Mouse (Mus musculus): Measurements from ENCODE around the gene Olfr1414. TPM values are rescaled to one million over a fixed set of nuclear protein-coding genes. Genes with fewer than 3 reads are reported as not detected.
A peak's percentile ranks its signal among the peaks of the same experiment; 100 is the strongest.
"Not testable (repeated sequence)": the region's sequence is repeated elsewhere in the genome, so short reads cannot be mapped to it uniquely, and the experiment has no call there.

The Olfr1414 gene
- total and polyA plus RNA-seq, 2 experiments from 2014 or later, result not detected

DNA sequence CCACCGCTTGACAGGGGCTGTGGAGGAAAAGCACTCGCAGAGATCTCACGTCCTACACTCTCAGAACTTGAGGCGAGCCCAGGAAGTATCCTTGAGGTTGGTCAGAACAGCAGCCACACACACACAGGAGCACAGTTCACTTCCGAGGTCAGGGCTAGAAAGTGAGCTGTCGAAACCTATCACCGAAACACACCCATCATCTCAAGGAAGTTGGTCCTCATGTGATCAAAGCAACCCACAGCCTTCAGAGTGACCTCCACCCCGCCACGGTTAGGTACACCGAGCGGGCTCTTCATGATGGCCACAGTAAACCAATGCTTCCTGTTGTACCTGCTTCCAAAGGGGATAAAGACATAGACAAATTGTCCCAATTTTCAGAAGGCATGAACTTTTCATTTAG lies 3.1 kb downstream of the Olfr1414 start:
- no peaks in the 10 kb centered on the region for H3K36me3 ChIP-seq (ENCODE audit: insufficient read depth, low read length)
- H3K9ac ChIP-seq (replicated peaks; ENCODE audit: low read length), result no peak overlapping the region
- TF ChIP-seq CTCF (IDR thresholded peaks at IDR 0.05; ENCODE audit: low read depth), result no peak
- 88% methylated on average over 11 of the region's 11 CpGs for WGBS
- H3K4me1 ChIP-seq (ENCODE audit: insufficient read depth, low read length), result no peaks in the 10 kb centered on the region
- ATAC-seq (no peak), DNase-seq (ENCODE audit: low spot score) (no peak)
- H3K27ac ChIP-seq, result no peak overlapping the region
- no peaks in the 10 kb centered on the region for H3K27me3 ChIP-seq (ENCODE audit: insufficient read depth, low read length)
- H3K9me3 ChIP-seq (ENCODE audit: low read length), result no peaks in the 10 kb centered on the region
- H3K4me2 ChIP-seq (ENCODE audit: low read depth, low read length), result no peak overlapping the region
- H3K4me3 ChIP-seq (ENCODE audit: low read length), result no peak overlapping the region

GRCm38 (mm10) chr1:92511646-92512045 lies 6.8 kb downstream of the Olfr1414 start:
- not testable (repeated sequence) for H3K27me3 ChIP-seq (ENCODE audit: insufficient read depth, low read length); H3K9me3 ChIP-seq (ENCODE audit: low read length); DNase-seq (ENCODE audit: low spot score); H3K27ac ChIP-seq; H3K36me3 ChIP-seq (ENCODE audit: insufficient read depth, low read length); H3K4me2 ChIP-seq (ENCODE audit: low read depth, low read length); ATAC-seq; H3K9ac ChIP-seq (replicated peaks; ENCODE audit: low read length); H3K4me3 ChIP-seq (ENCODE audit: low read length); H3K4me1 ChIP-seq (ENCODE audit: insufficient read depth, low read length)
- 84% methylated on average over 4 of the region's 5 CpGs for WGBS

- Histone ChIP-seq H3K4me2 (ENCODE audit: low read depth, low read length) (no peak within 1 kb of the TSS), H3K36me3 (ENCODE audit: insufficient read depth, low read length) (no peaks in the 10 kb centered on the region), H3K27ac (no peak within 1 kb of the TSS), H3K27me3 (ENCODE audit: insufficient read depth, low read length) (no peaks in the 10 kb centered on the region), H3K4me3 (ENCODE audit: low read length) (no peak within 1 kb of the TSS), H3K9me3 (ENCODE audit: low read length) (0 out of 2 replicates have a peak, but pooled peaks cover 3% of the 10 kb centered on the region), H3K4me1 (ENCODE audit: insufficient read depth, low read length) (no peaks in the 10 kb centered on the region), H3K9ac (replicated peaks; ENCODE audit: low read length) (no peak within 1 kb of the TSS)
- ATAC-seq, result no peak
- no peak for TF ChIP-seq CTCF (IDR thresholded peaks at IDR 0.05; ENCODE audit: low read depth)
- DNase-seq (ENCODE audit: low spot score), result no peak
- 76% methylated on average over 2 of the region's 2 CpGs for WGBS
Observed at GRCm38 (mm10) chr1:92496001-92496400, 22.5 kb downstream of the Olfr1414 start, which contains the start of gene Olfr1415. Gene Olfr1415 (minus strand): TSS chr1:92496101.

GRCm38 (mm10) chr1:92485013-92485412 lies 33.4 kb downstream of the Olfr1414 start, which contains the start of gene Olfr1416:
Gene Olfr1416 (minus strand): TSS chr1:92485113.
- Histone ChIP-seq H3K4me1 (ENCODE audit: insufficient read depth, low read length) (no peaks in the 10 kb centered on the region), H3K4me3 (ENCODE audit: low read length) (no peak within 1 kb of the TSS), H3K4me2 (ENCODE audit: low read depth, low read length) (no peak within 1 kb of the TSS), H3K27me3 (ENCODE audit: insufficient read depth, low read length) (no peaks in the 10 kb centered on the region), H3K9ac (replicated peaks; ENCODE audit: low read length) (no peak within 1 kb of the TSS), H3K9me3 (ENCODE audit: low read length) (no peaks in the 10 kb centered on the region), H3K36me3 (ENCODE audit: insufficient read depth, low read length) (no peaks in the 10 kb centered on the region), H3K27ac (no peak within 1 kb of the TSS)
- ATAC-seq, result no peak
- no peak for TF ChIP-seq CTCF (IDR thresholded peaks at IDR 0.05; ENCODE audit: low read depth)
- no peak for DNase-seq (ENCODE audit: low spot score)

- peak overlapping the region; percentile 93 for H3K9ac ChIP-seq (replicated peaks; ENCODE audit: low read length)
- peak overlapping the region; percentile 75 for H3K4me3 ChIP-seq (ENCODE audit: low read length)
- no peaks in the 10 kb centered on the region for H3K9me3 ChIP-seq (ENCODE audit: low read length)
- no peaks in the 10 kb centered on the region for H3K27me3 ChIP-seq (ENCODE audit: insufficient read depth, low read length)
- peak; percentile 79 for ATAC-seq
- no peak for TF ChIP-seq CTCF (IDR thresholded peaks at IDR 0.05; ENCODE audit: low read depth)
- peak overlapping the region; percentile 54; the same call in 1 of the 2 replicates for H3K27ac ChIP-seq
- H3K4me1 ChIP-seq (ENCODE audit: insufficient read depth, low read length), result peaks cover 5% of the 10 kb centered on the region; the same call in 1 of the 2 replicates
- peaks cover 19% of the 10 kb centered on the region; the same call in 1 of the 2 replicates for H3K36me3 ChIP-seq (ENCODE audit: insufficient read depth, low read length)
- 6% methylated on average over 10 of the region's 10 CpGs for WGBS
- peak; percentile 17 for DNase-seq (ENCODE audit: low spot score)
- H3K4me2 ChIP-seq (ENCODE audit: low read depth, low read length), result peak overlapping the region; percentile 97
Observed at GRCm38 (mm10) chr1:92474066-92474578, 44.3 kb downstream of the Olfr1414 start.

- Histone ChIP-seq H3K27ac (peak within 1 kb of the TSS; percentile 72), H3K36me3 (ENCODE audit: insufficient read depth, low read length) (peaks cover 26% of the 10 kb centered on the region; the same call in 1 of the 2 replicates), H3K4me3 (ENCODE audit: low read length) (peak within 1 kb of the TSS; percentile 75), H3K27me3 (ENCODE audit: insufficient read depth, low read length) (no peaks in the 10 kb centered on the region), H3K9me3 (ENCODE audit: low read length) (no peaks in the 10 kb centered on the region), H3K4me2 (ENCODE audit: low read depth, low read length) (peak within 1 kb of the TSS; percentile 97), H3K4me1 (ENCODE audit: insufficient read depth, low read length) (peaks cover 5% of the 10 kb centered on the region; the same call in 1 of the 2 replicates), H3K9ac (replicated peaks; ENCODE audit: low read length) (peak within 1 kb of the TSS; percentile 93)
- no peak for TF ChIP-seq CTCF (IDR thresholded peaks at IDR 0.05; ENCODE audit: low read depth)
- peak; percentile 96 for ATAC-seq
- peak; percentile 94 for DNase-seq (ENCODE audit: low spot score)
- WGBS, result under 1% methylated on average over 67 of the region's 67 CpGs
Observed at GRCm38 (mm10) chr1:92473165-92474041, 45.1 kb downstream of the Olfr1414 start, which contains the start of gene Ndufa10. Gene Ndufa10 (minus strand): TSS chr1:92473860.
